Mouse (Mus musculus): ENCODE results near the gene Cmtm6.
A peak's percentile ranks its signal among the peaks of the same experiment; 100 is the strongest.

Cmtm6 gene

DNA sequence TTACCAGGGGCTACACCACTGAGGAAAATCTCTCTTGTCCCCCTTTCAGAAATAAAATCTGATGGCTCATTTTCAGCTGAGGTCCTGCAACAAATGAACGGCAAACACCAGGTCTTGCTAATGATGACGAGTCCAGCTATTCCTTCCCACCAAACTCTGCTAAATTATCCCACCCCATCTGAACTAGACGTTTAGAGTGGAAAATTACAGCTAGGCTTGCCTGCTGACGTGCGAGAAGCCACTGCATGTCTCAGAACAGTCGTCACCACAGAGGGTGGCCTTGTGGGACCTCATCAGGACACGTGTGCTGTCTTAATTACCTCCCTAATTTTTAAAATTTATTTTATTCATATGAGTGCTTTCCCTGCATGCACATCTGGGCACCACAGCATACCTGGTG, 40.6 kb downstream of the Cmtm6 start:
- DNase-seq (ENCODE audit: low spot score): no peak

DNA sequence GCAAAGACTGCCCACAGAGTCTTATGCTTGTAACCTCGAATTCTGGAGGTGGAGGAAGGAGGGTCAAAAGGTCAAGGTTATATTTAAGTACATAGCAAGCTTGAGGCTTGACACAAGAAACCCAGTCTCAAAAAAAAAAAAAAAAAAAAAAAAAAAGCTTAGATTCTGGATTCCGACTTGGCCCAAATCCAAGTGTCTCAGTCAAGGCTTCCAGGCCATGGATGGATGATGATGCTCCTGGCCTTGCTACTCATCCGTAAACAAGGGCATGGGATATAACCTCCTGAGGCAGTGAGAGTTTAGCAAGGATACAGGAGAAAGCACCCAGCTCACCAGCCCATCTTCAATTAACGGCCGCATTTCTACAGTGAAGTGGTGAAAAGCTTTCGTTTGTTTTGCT, 43.7 kb downstream of the Cmtm6 start:
- no peak for DNase-seq (ENCODE audit: low spot score)

DNA sequence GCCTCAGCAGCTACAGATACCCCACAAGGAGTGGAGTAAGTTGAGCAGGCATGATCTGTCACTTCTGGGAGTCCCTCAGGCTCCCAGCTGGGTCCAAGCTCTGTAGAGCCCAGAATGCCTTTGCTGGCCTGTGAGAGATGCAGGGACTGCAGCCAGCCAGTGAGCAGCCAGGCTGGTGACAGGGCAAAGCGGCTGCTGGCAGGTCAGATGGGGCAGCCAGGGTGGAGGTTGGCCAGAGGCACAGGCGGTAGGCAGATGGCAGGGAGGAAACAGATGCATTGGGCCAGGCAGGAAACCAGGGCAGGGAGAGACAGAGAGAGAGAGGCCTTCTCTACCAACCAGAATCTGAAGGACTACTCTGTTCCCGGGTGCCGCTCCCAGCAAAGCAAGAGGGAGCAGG, 44.4 kb downstream of the Cmtm6 start:
- DNase-seq (ENCODE audit: low spot score): no peak

DNA sequence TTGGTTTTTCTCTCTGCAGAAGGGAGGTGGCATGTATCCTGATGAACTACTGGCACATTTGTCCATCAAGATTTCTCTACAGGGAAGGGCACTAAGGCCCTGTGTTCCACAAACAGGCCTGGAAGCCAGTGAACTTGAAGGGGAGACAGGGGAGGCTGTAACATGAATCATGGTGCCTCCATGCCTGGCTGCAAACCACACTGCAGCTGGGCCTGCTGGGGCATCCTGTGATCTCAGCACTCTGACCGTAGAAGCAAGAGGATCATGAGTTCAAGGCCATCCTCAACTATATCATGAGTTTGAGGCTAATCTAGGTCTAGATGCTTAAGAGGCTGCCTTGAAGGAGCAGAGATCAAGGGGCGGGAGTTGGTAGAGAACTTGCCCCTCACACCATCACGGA, 45.4 kb downstream of the Cmtm6 start:
- DNase-seq (ENCODE audit: low spot score): no peak

DNA sequence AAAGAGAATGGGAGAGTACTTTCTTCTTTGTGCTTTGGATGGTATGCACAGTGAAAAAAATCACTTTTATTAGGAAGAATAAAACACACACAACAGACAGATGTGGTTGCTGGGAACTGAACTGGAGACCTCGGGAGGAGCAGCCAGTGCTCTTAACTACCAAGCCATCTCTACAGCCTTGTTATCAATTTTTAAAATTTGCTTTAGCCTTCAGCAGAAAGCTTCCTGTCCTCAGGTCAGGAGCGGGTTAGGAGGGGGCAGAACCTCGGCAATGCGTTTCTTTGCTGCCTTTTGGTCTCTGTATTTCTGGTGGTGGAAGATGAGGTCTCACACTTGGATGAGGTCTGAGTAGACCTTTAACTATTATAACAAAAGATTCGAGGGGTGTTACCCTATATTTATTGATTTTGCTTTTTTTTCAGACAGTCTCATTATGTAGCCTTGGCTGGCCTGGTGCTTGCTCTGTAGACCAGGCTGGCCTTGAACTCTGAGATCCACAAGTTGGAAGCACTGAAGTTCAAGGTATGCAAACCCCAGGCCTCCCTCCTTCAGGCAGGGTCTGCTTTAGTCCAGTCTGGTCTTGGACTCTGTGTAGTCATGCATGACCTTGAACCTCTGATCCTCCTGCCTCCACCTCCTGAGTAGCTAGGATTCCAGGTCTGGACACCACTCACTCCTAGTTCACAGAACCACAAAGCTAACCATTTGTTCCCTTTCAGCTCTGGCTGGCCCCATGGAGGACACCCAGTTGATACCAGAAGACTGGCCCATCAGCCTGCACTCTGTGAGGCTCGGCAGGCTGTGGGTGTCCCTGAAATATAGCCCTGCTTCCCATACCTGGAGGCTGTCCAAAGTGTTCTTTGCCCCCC, 46.5 kb downstream of the Cmtm6 start:
- no peak for DNase-seq (ENCODE audit: low spot score)

DNA sequence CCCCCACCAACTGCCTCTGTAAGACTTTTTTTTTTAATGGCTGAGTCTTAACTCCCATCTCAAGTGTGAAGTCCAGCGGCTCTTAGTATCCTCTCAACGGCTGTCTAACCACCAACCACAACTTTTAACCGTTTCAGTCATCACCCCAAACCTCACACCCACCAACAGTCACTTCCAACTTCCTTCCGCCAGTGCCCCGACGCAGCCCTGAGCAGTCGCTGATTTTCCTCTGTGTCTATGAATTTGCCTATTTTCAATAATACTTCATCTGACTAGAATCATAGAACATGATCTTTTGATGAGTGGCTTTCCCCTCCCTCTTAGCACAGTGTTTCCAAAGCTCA, 47.1 kb downstream of the Cmtm6 start:
- DNase-seq (ENCODE audit: low spot score): no peak

DNA sequence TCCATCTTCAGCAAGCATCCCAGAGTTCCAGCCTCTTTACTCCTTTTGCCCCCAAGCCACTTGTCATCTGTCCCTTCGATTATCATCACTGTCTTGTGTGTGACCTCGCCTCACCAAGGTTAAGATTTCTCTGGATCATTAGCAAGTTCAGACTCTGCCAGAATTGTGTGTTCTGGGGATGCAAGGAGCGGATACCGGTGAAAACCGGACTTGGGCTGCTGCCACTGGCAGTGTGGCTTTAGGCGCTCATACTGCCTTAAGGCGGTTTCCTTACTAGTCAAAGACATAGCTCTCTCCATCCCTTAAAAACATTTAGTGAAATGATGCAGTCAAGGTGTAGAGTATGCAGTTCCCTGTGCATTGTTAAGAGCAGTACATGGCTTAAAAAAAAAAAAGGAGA, 48.0 kb downstream of the Cmtm6 start:
- no peak for DNase-seq (ENCODE audit: low spot score)

DNA sequence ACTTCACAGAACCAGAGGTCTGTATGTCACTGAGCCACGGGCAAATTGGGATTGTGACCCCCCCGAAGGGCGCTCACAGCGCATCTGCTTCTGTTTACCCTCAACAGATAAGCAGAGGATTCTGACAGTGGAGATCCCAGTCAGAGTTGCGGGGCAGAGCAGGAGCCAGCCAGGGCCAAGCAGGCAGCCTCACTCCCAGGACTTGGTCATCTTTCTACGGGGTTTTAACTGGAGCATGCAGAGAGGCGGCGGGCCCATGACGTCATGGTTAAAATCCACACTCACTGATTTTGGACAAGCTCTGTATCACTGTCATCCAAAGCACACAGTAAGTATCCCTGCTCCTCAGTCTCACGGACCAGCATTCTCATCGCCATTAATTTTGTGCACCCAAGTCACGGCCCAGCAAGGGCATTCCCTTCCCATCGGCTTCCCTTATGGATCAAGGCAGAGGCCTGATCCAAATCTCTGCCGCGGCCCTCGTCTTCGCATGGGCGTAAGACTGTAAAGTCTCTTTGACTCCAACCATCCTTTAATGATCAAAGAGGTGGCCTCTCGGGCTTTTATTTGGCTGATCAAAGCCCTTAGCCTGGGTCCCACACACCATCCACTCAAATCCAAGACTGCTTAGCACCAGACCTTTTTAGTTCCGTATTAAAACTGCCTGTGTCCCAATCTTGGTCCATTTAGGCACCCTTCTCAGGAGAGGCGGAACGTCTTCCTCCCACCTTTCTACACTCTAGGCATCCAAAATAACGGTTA, 49.2 kb downstream of the Cmtm6 start:
- DNase-seq (ENCODE audit: low spot score): no peak

DNA sequence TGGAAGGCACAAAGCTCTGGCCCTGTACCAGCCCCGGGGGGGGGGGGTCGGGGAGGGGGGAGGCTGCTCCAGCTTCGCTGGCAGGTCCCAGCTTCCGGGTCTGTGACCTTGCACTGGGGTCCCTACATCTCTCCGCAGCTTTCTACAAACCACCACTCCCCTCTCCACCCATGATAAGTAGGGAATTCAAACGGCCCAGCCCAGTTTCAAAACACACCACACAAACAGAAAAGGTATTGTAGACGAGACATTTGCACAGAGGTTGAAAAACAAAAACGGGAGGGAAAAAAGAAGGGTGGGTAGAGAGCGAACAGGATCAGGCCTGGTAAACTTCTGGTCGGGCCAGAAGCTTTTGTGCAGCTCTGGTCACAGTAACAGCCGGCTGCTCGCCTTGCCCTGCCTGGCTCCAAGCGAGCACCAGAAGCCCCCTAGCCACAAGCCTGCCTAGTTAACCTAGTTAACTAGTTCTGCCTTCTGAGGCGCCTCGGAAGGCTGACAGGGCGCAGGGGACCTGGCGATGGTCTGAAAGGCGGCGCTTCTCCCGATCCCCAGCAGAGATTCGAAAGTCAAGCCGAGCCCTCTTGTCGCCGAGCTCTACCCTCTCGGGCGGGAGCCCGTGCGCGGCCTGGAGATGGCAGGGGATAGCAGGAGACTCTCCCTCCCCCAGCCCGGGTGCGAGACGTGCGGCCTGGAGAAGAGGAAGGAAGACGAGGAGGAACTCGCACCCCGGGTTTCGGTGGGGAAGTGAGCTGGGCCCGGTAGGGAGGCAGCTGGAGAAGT, 50.0 kb downstream of the Cmtm6 start:
- peak; percentile 39 for DNase-seq (ENCODE audit: low spot score)

DNA sequence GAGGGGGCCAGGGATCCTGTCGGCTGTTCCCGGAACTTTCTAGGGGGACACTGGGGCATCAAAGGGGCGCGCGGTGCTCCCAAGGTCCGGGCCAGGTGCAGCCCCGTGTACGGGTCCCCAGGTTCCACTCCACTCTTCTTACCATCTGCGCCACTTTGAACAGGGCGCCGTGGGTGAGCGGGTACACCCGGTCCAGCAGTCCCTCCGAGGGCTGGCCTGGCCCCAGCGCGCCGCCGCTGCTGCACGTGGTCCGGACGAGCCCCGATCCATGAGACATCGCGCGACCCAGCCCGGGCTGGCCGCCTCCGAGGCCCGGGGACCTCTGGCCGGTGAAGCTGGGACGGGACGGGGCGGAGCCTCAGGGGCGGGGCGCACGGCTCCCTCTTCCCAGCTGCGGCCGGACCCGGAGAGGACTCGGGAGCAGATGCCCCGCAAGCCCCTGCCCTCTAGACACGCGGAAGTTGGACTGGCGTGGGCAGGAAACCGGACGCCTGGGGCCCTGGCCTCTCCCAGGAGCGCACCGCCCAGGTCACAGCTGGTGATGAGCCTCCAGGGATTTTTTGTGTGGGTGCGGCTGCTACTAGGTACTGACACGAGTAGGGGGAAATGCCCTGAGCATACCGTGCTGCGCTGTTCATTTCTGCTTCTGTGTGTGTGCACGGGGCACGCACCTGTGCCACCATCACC, 50.8 kb downstream of the Cmtm6 start, which contains the start of gene Cmtm7:
Gene Cmtm7 (minus strand): TSS at position 331 of the 687 bp plus-strand sequence.
- DNase-seq (ENCODE audit: low spot score): peak; percentile 54

DNA sequence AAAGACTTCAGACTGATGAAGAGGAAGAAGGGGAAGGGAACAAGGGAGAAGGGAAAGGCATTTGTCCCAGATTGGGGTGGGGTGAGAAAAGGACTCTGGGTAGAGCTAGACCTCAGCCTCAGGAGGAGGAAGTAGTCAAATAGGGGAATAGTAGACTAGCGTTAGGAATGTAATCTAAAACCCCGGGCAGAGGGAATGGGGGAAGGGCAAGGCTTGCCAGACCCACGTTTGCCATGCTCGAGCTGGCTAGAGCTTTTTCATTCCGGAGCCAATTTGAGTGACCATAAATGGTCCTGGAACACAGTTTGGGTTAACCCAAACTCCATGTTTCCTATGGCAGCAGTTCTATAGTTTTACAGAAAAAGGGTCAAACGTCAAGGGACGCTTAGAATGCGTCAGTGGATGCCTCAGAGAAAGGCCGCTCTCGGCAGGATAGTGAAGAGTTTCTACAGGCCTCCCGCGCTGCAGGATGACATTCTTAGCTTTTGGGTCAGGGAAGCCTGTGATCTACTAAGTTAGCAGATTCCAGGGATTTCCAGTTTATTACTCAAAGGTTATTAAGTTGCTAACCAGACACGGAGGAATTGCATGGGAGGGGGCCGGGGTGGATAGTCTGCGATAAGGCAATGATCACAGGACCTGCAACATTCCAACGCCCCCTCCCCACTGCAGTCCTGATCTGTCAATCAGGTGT, 54.7 kb downstream of the Cmtm6 start:
- no peak for DNase-seq (ENCODE audit: low spot score)

DNA sequence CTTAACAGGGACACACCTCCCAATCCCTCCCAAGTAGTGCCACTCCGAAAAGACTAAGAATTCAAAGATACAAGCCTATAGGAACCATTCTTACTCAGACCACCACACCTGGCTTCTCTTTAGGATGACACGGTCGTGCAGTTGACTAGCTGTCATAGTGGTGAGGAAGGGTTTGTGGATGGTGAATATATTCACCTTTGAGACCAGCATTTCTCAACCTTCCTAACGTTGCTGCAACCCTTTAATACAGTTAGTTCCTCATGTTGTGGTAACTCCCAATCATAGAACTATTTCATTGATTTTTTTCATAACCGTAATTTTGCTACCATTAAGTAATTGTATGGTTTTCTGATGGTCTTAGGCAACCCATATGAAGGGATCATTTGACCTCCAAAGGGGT, 56.2 kb downstream of the Cmtm6 start:
- DNase-seq (ENCODE audit: low spot score): no peak

DNA sequence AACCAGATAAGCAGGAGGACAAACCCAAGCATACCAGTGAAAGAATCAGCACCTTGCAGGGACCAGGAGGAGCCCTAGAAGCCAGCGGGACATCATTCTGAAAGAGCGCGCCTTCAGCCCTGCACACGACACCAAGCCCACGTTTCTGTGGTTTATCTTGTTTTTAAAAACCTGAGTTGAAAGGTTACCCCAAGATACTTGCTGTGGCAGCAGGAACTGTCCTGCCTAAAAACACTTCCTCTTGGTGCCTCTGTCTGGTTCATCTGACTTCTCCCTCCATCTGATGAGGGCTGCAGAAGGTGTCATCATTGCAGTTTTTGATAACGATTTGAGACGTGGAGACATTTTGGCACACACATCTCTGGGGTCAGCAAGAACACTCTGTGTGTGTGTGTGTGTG, 56.8 kb downstream of the Cmtm6 start:
- DNase-seq (ENCODE audit: low spot score): no peak

DNA sequence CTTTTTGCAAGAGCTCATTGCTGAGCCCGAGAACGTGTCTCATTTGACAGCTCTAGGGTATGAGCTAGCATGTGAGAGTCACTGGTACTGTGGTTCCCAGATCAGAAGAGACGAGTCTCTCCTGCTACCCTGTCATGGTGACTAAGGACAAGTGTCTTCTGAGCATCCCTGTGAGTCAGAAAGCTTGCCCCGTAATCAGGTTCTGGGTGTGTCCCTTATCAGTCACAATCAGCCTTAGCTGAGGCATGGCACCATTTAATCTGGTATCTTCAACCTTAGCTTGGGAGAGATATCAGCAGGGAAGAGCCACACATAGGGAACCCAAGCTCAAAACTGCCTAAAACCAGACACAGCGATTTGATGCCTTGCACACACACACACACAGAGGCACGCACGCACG, 57.8 kb downstream of the Cmtm6 start:
- no peak for DNase-seq (ENCODE audit: low spot score)

DNA sequence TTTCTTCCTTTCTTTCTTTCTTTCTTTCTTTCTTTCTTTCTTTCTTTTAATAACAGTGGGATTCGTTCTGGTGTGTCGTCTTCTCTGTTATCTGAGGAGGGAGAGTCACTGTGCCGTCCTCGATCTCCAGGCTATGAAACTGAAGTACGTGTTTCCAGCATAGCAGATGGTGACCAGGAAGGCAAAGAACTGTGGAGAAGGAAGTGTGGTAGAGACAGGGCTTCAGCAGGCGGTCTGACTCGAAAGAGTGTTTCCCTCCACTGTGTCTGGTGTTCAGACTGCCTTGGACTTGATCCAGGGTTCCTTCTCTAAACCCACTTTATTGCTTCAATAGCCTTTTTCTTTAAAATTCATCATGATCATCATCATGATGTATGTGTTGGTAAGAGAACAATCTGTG, 58.6 kb downstream of the Cmtm6 start:
- DNase-seq (ENCODE audit: low spot score): no peak

DNA sequence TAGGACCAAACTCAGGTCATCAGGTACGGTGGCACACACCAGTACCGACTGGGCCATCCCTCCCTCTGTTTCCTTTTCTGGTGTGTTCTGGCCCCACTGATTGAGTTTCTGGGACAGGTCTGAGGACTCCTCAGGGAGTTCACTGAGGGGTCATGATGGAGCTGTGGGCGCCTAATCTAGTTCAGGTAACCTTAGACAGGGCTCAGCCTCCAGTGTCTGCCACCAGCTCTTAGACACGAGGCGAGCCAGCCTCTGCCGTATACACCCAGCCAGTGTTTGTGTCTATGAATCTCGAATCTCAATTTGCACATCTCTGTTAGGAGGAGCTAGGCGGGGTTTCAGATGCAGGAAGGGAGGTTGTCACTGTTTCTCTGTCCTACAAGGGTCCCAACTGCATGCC, 59.1 kb downstream of the Cmtm6 start:
- DNase-seq (ENCODE audit: low spot score): no peak

DNA sequence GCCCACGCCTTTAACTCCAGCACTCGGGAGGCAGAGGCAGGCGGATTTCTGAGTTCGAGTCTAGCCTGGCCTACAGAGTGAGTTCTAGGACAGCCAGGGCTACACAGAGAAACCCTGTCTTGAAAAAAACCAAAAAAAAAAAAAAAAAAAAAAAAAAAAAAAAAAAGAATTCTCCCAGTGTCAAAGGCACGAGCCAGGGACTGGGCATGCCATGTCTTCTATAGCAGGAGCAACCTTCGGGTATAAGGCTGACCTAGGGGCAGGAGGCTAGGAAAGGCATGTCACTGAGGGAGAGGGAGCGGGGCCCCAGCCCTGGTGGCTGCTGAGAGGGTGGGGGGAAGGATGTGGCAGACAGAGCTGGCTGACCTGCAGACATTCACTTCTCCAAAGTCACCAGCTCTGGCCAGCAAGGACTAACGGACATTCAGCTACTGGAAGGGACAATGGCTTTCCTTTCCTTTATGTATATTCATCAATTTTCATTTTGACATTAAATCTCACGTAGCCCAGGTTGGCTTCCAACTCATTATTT, 62.9 kb downstream of the Cmtm6 start:
- no peak for DNase-seq (ENCODE audit: low spot score)

DNA sequence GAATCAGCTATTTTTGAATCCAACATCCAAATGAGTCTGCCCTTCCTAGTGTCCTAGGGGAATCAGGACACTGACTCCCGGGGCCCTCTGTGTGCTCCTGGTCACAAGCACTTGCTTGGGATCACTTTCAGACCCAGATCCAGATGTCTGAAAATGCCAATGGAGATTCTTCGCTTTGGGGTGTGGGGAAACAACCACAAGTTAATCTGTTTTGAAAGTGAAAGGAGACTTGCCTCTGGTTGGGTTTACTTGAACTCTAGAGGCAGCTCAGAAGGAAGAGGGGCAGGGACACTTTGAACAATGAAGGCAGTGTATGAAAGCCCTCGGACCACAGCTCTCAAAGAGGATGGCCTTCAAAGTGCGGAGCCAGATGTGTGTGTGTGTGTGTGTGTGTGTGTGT, 63.6 kb downstream of the Cmtm6 start:
- DNase-seq (ENCODE audit: low spot score): no peak

DNA sequence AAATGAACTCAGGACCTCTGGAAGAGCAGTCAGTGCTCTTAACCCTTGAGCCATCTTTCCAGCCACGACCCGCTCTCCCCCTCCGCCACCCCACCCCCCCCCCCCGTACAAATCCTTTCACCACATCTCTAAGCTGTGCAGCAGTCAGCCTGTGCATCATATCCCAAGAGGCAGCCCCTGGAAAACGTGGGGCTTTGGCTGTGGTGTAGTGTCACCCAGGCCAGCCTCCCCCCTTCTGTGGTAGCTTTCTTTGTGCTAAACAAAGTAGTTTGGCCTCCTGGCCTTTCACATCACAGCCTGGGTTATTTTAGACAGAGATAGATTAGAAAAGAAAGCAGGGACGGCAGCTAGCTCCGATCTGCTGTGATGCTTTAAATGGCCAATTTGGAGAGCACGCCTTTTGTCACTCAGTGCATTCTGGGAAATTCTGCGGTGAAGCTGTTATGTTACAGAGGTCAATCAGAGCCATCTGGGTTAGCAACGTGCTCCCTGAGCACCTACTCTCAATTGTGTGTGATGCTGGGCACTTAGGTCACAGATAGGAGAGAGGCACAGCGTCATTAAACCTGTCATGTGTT, 65.6 kb downstream of the Cmtm6 start:
- DNase-seq (ENCODE audit: low spot score): no peak

DNA sequence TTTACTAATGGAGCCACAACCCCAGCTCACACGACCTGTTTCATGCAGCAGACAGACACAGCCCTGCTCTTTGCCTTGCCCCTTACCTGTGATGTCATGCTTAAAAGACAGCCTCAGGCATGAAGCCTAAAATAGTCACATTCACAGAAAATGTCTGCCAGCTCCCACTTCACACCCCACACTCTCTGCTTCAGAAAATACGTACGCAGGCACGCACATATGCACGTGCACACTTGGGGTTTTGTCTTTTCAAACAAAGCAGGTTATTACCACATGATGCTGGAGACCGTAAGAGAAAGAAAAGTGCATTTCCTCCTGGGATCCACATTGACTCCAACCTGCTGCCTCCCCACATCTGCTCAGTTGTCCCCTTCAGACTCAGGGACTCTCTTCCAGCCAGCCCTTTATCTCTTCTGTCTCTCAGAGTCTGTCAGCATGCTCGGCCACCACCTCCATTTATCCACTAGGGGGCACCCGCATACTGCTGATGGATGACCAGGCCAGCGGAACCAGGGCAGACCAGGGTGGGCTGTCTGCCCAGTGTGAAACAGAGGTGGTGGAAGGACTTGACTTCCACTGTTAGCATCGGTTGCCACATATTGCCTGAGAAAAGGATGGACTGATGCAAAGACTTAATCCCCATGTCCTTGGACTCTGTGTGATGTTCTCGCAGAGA, 66.6 kb downstream of the Cmtm6 start:
- peak; percentile 88 for DNase-seq (ENCODE audit: low spot score)
